12 mouse cellular contexts compared by ENCODE assay signal in the genomic region with DNA sequence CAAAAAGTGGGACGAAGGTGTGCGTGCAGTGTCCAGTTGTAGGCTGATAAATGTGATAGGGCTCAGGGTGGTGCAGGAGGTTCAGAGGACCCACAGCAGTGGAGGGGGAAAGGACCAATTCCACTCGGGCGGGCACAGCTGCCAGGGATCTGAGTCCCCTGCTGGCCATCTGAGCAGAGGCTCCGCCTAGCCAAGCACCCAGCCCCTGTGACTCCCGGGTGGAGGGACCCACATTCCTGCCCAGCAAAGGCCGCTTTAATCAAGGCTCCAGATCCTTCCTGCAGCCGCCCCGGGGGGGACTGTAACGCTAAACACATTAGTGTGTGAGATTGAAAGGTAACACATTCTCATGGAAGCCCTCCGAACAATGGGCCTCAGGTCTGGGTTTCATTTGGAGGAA.
A peak's percentile ranks its signal among the peaks of the same experiment; 100 is the strongest.
DNase-seq lines count a peak whose midpoint lies in the region; ATAC-seq lines count a peak whose summit lies in the region.
"Had no signal": no experiment of that assay in that cellular context is flagged by ENCODE, and none has a peak within 500 bp of the region (broad histone marks: within the 10 kb centered on the region; RNA-seq: fewer than 3 reads in every experiment).

No protein-coding gene starts in this region.

- 22% methylated on average over 11 of the region's 11 CpGs for WGBS in heart, embryonic 10.5 days
- 19% methylated on average over 11 of the region's 11 CpGs for WGBS in embryonic facial prominence, embryonic 11.5 days
- 20% methylated on average over 11 of the region's 11 CpGs for WGBS in limb, embryonic 12.5 days

- no peak overlapping the region for H3K4me2 ChIP-seq in embryonic facial prominence, embryonic 11.5 days (ENCODE audit: low read depth, low read length)
- peak overlapping the region; percentile 22; the same call in 1 of the 2 replicates for H3K4me2 ChIP-seq in limb, embryonic 12.5 days
- H3K4me2 ChIP-seq: liver, embryonic 11.5 days had no signal

- H3K36me3 ChIP-seq in heart, embryonic 10.5 days = no peaks in the 10 kb centered on the region
- no peaks in the 10 kb centered on the region for H3K36me3 ChIP-seq in embryonic facial prominence, embryonic 11.5 days (replicated peaks; ENCODE audit: control insufficient read depth, insufficient read depth, low read depth, low read length)
- H3K36me3 ChIP-seq in limb, embryonic 12.5 days = no peaks in the 10 kb centered on the region

- no peak for DNase-seq in heart, embryonic 10.5 days (ENCODE audit: low spot score)
- no peak for DNase-seq in heart, adult 11 months
- peak; percentile 54 to 69 for DNase-seq in kidney, postnatal 4 days
- DNase-seq in kidney, adult 8-10 months = no peak
- DNase-seq in embryonic facial prominence, embryonic 11.5 days (ENCODE audit: low spot score) = peak; percentile 66
- DNase-seq in adrenal gland, adult (ENCODE audit: inconsistent age in 2 of 2, low spot score in 1 of 2) = no peak
- DNase-seq: adrenal gland, postnatal 36 days; cerebellum, adult 11-12 months; kidney, adult 11 months; thymus, postnatal 14 days had no signal

- H3K9ac ChIP-seq in embryonic facial prominence, embryonic 11.5 days (replicated peaks; ENCODE audit: low read length) = no peak overlapping the region
- H3K9ac ChIP-seq in limb, embryonic 12.5 days (replicated peaks) = no peak overlapping the region

- peak overlapping the region; percentile 84 for H3K27ac ChIP-seq in heart, embryonic 10.5 days
- H3K27ac ChIP-seq in embryonic facial prominence, embryonic 11.5 days (replicated peaks; ENCODE audit: low read depth, low read length) = no peak overlapping the region
- H3K27ac ChIP-seq in limb, embryonic 12.5 days = peak overlapping the region; percentile 60; the same call in 1 of the 2 replicates

- H3K4me3 ChIP-seq in heart, embryonic 10.5 days = no peak overlapping the region
- no peak overlapping the region for H3K4me3 ChIP-seq in embryonic facial prominence, embryonic 11.5 days (ENCODE audit: low read depth, low read length)
- no peak overlapping the region for H3K4me3 ChIP-seq in limb, embryonic 12.5 days (replicated peaks)

- no peak for ATAC-seq in embryonic facial prominence, embryonic 11.5 days (replicated peaks; ENCODE audit: insufficient number of reproducible peaks, low FRiP score, low TSS enrichment, low read depth)
- ATAC-seq in limb, embryonic 12.5 days (ENCODE audit: insufficient number of reproducible peaks, insufficient read depth, low FRiP score, low TSS enrichment, low read depth) = no peak

- no peaks in the 10 kb centered on the region for H3K9me3 ChIP-seq in heart, embryonic 10.5 days
- no peaks in the 10 kb centered on the region for H3K9me3 ChIP-seq in embryonic facial prominence, embryonic 11.5 days (replicated peaks; ENCODE audit: control insufficient read depth, low read length)
- 0 out of 2 replicates have a peak, but pooled peaks cover 9% of the 10 kb centered on the region for H3K9me3 ChIP-seq in limb, embryonic 12.5 days

- no peaks in the 10 kb centered on the region for H3K27me3 ChIP-seq in heart, embryonic 10.5 days (ENCODE audit: insufficient read depth, poor library complexity, severe bottlenecking)
- no peaks in the 10 kb centered on the region for H3K27me3 ChIP-seq in embryonic facial prominence, embryonic 11.5 days (ENCODE audit: control insufficient read depth, insufficient read depth, low read length)
- H3K27me3 ChIP-seq in limb, embryonic 12.5 days = no peaks in the 10 kb centered on the region

- H3K4me1 ChIP-seq in heart, embryonic 10.5 days = peaks cover 59% of the 10 kb centered on the region
- peaks cover 15% of the 10 kb centered on the region for H3K4me1 ChIP-seq in embryonic facial prominence, embryonic 11.5 days (ENCODE audit: control insufficient read depth, insufficient read depth, low read length)
- H3K4me1 ChIP-seq in limb, embryonic 12.5 days (replicated peaks) = peaks cover 56% of the 10 kb centered on the region

Comparison
In these comparisons a context has a peak if more than half of its experiments do, and no peak if none do; other contexts are left out.
1. DNase-seq: peak in kidney, postnatal 4 days (2 of 2) and embryonic facial prominence, embryonic 11.5 days (single experiment); none in heart, embryonic 10.5 days (single experiment), heart, adult 11 months (single experiment), kidney, adult 8-10 months (0 of 2) and adrenal gland, adult (0 of 2).